Mouse (Mus musculus) embryo, embryonic 10.5 days (tissue): ENCODE measurements at regions not wholly inside any gene's neighbourhood (a gene's known extent, or its start where the extent isn't known, plus 50 kb on each side); places are given as distances from the start of the nearest gene placed in this dataset.
"Not testable (repeated sequence)": the region's sequence is repeated elsewhere in the genome, so short reads cannot be mapped to it uniquely, and the experiment has no call there.

Experiments
- DNase-seq: peaks from one replicate; pipeline ENCODE4 v3.0.0-alpha.2; 2015; ENCODE audit warnings: low spot score

GRCm38 (mm10) chr12:113597163-113597562 is 53.5 kb downstream of the Adam6a start:
- DNase-seq: not testable (repeated sequence)

- peak; percentile 50 for DNase-seq
Observed at GRCm38 (mm10) chr12:113610924-113611323, 67.2 kb downstream of the Adam6a start.

- not testable (repeated sequence) for DNase-seq
Observed at GRCm38 (mm10) chr12:113625221-113625620, 81.5 kb downstream of the Adam6a start.

- not testable (repeated sequence) for DNase-seq
Observed at GRCm38 (mm10) chr12:113630803-113631202, 87.1 kb downstream of the Adam6a start.
